Mouse (Mus musculus) G1E (cell line): ENCODE data around the gene Ssrp1.

Experiments
- CTCF ChIP-seq: IDR thresholded peaks from 2 replicates; pipeline ENCODE4 v1.5.1; 2012; ENCODE audit warnings: low read depth, low read length, inconsistent platforms, mixed read lengths
- GATA1 ChIP-seq: IDR thresholded peaks from 2 replicates; pipeline ENCODE4 v1.6.1; 2012; ENCODE audit warnings: borderline replicate concordance, low read length, inconsistent platforms, mixed read lengths
- TAL1 ChIP-seq: conservative IDR thresholded peaks from 2 replicates; pipeline ENCODE4 v1.6.1; 2012; ENCODE audit warnings: low read depth, low read length, inconsistent platforms, mixed read lengths

- TF ChIP-seq GATA1 (no peak), CTCF (no peak), TAL1 (no peak)
These were observed 56.3 kb downstream of the Ssrp1 start for GRCm38 (mm10) chr2:85093376-85093775.
